Mouse (Mus musculus) embryonic fibroblast, embryonic 13.5 days (primary cell): ENCODE measurements around the gene Cttnbp2nl. TPM values are rescaled to one million over a fixed set of nuclear protein-coding genes. Genes with fewer than 3 reads are reported as not detected.

Experiments
- H3K27ac ChIP-seq: 2 replicates; pipeline ENCODE4 v1.5.1; 2012; ENCODE audit warnings: low read length, control low read depth, inconsistent platforms; ENCODE audit not compliant: insufficient read depth
- H3K4me1 ChIP-seq: 2 replicates; pipeline ENCODE4 v1.6.1; 2011; ENCODE audit warnings: low read length; ENCODE audit not compliant: control insufficient read depth, insufficient read depth
- H3K4me3 ChIP-seq: 2 replicates; pipeline ENCODE4 v1.5.1; 2011; ENCODE audit warnings: mild to moderate bottlenecking, control low read depth, low read length; ENCODE audit not compliant: insufficient read depth
- CTCF ChIP-seq: IDR thresholded peaks from 2 replicates; pipeline ENCODE4 v1.5.1; 2011; ENCODE audit warnings: mild to moderate bottlenecking, control low read depth, low read length, moderate library complexity, borderline replicate concordance; ENCODE audit not compliant: insufficient read depth
- POLR2A ChIP-seq: IDR thresholded peaks from 2 replicates; pipeline ENCODE4 v1.6.1; 2011; ENCODE audit warnings: low read depth, mild to moderate bottlenecking, control low read depth, low read length, moderate library complexity
- polyA plus RNA-seq: library from polyadenylated mRNA; stranded (reverse); fragments of >200 nt; gene quantifications from 2 replicates; pipeline ENCODE4 v1.2.4, GENCODE M21; 2011; ENCODE audit warnings: low read depth; ENCODE audit not compliant: missing spikeins, insufficient read length

The Cttnbp2nl gene
- 54.8 and 74.0 TPM in 2 replicates for polyA plus RNA-seq

DNA sequence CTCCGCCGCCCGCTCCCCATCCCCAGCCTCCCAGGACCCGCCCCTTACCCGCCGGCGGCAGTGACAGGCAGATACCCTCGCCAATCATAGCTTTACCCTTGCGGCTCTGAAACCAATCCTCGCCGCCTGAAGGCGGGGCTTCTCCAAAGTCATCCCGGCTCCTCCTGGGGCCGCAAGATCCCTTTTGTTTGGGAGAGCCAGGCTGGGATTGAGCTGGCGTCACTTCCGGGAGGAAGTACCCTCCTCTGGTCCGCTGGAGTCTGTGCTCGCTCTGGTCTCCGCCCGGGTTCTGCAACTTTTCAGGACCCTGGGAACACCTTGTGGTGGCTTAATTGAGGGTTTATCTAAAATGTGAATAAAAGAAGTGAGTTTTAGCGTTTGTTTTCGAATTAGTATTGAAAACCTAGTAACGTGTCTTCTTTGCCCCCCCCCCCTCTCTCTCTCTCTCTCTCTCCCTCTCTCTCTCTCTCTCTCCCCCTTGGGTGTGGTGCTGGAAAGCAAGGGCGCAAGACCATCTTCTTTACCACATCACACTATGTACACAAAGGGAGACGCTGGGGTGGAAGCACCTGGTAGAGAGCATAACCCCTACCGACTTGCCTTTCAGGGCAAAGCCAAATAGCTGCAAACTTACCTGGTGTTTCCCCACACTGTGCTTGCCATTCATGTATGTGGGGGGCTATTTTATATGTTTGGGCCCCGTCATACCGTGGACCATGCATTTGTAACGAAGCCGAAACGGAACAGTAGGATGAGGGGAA is at the start of gene Cttnbp2nl:
Gene Cttnbp2nl, minus strand, starts transcription at position 210 of the 761 bp plus-strand sequence.
- Histone ChIP-seq H3K4me3 (peak within 1 kb of the TSS; percentile 94), H3K27ac (peak within 1 kb of the TSS; percentile 65), H3K4me1 (peaks cover 12% of the 10 kb centered on the region)
- TF ChIP-seq POLR2A (peak; percentile 69), CTCF (no peak)

DNA sequence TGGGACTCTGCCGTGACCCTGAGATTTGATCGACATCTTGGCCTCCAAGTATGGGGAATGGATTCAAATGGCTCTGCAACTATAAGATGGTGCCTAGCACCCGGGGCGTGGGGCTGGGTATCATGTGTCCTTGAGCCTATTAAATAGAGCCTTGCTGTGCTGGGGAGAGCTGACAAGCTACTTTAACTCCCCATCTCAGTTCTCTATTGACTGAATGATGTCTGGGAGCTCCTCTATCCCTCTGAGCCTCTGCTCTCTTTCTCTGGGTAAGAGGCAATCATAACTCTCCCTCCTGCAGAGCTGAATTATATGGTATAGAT is 47.3 kb upstream of the Cttnbp2nl start:
- Histone ChIP-seq H3K4me1 (no peaks in the 10 kb centered on the region; the same call in 1 of the 2 replicates), H3K4me3 (no peak overlapping the region), H3K27ac (no peak overlapping the region)
- TF ChIP-seq POLR2A (no peak), CTCF (no peak)

DNA sequence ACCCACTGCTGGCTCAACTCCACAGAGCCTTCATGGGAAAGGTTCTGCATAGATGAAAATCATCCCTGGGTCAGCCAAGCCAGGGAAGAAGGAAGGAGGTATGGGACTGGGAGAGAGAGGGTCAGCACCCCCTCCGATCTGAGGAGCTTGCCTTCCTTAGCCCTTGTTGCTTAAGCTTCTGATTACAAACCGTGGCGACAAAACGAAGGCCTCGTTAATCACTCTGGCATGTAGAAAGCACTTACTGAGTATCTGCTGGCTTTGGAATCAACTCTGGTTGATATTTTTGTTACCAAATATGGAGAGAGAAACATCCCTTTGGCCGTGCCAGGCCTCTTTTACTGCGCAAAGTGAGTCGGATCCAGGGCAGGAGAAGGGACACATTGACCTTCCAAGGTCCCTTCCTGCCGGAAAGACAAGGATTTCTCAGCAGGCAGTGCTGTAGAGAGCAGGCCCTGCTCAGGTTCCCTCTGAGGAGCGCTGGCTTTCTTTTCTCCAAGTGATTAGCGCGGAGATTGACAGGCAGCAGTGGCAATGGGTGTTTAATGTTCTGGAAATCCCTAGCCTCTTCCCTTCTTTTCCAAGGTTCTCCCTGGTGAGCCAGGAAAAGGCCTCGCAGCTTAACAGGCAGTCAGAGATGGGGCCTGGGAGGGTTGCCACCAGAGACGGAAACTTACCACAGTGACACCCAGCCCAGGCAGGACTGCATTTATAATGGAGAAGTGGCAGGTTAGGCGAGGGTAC is 46.8 kb upstream of the Cttnbp2nl start:
- Histone ChIP-seq H3K4me1 (no peaks in the 10 kb centered on the region; the same call in 1 of the 2 replicates), H3K27ac (no peak overlapping the region), H3K4me3 (no peak overlapping the region)
- TF ChIP-seq CTCF (no peak), POLR2A (no peak)

DNA sequence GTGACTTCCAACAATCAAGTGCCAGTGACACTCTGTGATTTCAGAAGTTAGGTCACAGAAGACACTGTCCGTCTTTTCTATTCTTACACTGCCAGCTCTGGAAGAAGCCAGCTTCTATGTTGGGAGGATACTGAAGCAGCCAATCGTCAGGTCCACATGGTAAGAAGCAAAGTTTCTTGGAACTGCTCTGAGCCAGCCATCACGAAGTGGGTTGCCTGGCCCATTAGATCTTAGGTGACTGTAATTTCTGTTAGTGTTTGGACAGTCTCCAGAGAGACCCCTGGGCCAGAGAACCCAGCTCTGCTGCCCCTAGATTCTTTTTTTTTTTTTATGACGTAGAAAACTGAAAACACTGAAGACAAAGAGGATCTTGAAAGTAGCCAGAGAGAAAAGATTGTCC is 44.6 kb upstream of the Cttnbp2nl start:
- H3K27ac ChIP-seq: no peak overlapping the region
- H3K4me1 ChIP-seq: no peaks in the 10 kb centered on the region; the same call in 1 of the 2 replicates
- H3K4me3 ChIP-seq: no peak overlapping the region
- TF ChIP-seq POLR2A (no peak), CTCF (no peak)

DNA sequence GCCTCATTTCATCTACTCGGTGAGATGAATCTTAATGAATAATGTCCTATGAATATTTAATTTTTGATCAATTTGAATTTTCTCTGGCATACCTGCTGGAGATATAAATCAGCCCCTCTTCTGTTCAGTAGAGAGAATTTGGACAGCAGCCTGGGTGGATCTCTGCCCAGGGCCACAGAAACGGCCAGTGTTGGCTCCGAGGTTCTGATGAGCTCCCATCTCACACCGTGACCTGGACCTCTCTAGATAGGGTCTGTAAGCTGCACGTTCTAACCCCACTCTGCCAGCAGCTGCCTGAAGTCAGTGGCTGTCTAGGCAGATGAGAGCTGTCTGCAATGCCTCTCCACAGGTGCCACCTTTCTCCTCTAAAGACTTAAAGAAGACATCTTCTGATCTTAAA is 42.1 kb upstream of the Cttnbp2nl start:
- Histone ChIP-seq H3K4me1 (no peaks in the 10 kb centered on the region; the same call in none of the 2 replicates), H3K27ac (no peak overlapping the region), H3K4me3 (no peak overlapping the region)
- TF ChIP-seq POLR2A (no peak), CTCF (no peak)

DNA sequence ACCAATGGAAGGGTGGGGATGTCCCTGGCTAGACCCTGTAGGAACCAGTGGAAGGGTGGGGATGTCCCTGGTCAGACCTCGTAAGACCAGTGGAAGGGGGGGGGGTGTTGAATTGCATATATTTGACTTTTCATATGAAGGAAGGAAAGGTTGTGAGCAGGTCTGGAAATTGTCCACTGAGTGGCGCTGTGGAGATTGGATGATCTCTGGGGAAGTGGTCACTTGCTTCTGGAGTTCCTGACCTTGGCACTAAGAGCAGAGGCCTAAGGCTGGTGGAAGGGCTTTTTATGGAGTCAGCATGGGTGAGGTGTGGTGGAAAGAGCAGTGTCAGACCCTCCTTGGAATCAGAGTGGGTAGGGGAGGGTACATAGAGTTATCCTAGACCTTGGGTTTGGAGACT is 41.5 kb upstream of the Cttnbp2nl start:
- H3K4me1 ChIP-seq: no peaks in the 10 kb centered on the region; the same call in 1 of the 2 replicates
- H3K4me3 ChIP-seq: no peak overlapping the region
- no peak overlapping the region for H3K27ac ChIP-seq
- TF ChIP-seq POLR2A (no peak), CTCF (no peak)

DNA sequence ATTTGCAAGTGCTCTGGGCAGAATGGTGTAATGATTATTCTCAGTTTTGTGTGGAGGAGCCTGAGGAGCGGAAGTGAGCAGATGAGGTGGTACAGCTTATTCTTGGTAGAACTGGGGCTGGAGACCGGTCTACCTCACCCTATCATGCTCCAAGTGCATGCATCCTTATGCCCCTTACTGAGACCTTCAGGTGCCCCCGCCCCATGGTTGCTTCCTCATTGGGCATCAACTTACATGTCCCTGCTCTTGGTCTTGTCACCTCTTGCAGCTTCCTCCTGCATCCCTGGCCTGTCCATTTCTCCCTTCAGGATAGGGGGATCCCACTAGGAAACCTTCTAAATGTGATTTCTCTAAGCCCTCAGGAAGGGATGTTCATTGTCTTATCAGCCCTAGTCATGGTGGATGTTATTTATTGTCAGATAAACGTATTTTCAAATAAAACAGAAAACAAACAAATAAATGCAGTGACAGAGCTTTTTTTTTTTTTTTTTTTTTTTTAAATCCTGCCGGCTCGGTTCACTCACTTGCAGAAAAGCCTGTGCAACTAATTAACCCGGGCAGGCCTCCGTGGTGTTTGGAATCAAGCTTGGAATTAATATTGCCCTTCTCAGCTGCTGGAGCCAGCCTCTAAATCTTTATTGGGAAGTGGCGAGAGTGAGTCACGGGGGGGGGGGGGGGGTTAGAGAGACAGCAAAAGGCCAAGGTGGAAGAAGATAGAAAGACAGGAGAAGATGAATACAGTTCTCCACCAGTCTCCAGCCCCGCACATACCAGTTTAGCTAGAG is 40.0 kb upstream of the Cttnbp2nl start:
- Histone ChIP-seq H3K4me3 (no peak overlapping the region), H3K27ac (no peak overlapping the region), H3K4me1 (no peaks in the 10 kb centered on the region; the same call in 1 of the 2 replicates)
- TF ChIP-seq POLR2A (no peak), CTCF (no peak)

DNA sequence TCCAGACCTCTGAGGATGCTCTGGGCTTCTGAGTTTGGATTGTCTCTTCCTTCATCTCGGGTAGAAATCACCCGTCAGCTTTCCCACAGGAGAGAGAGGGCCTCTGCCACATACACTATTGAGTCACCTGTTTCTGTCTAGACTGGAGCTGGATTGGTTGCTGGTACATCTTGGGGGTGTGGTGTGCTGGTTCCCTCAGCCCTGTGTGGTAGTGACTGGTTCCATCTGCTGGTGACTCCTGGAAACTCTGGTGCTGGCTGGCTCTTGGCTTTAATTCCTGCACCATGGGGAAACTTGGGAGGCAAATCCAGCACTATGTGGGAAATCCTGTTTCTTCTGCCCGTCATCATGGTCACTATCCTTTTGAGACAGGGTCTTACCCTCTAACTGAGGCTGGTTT is 38.0 kb upstream of the Cttnbp2nl start:
- Histone ChIP-seq H3K27ac (no peak overlapping the region), H3K4me1 (no peaks in the 10 kb centered on the region; the same call in 1 of the 2 replicates), H3K4me3 (no peak overlapping the region)
- TF ChIP-seq POLR2A (no peak), CTCF (peak; percentile 74; the same call in 1 of the 2 replicates)

DNA sequence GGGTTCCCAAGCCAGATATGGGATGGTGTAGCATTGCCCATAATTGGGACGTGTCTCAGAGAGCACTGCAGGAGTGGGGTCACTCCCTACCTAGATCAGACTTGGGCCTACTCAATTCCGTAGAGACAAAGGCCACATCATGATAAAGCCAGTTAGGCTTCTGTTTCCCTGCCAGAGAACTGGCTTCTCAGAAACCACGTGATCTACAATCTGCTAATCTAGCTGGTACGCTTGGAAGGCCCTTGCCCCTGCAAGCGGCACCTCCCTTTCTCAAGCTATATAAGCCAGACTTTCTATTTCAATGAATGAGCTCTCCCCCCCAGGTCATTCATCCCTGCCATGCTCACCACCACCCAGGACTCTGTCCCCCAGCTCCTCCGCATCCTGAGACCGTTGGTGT is 37.2 kb upstream of the Cttnbp2nl start:
- no peak overlapping the region for H3K27ac ChIP-seq
- TF ChIP-seq CTCF (no peak), POLR2A (no peak)
- no peaks in the 10 kb centered on the region; the same call in 1 of the 2 replicates for H3K4me1 ChIP-seq
- H3K4me3 ChIP-seq: no peak overlapping the region
